Mouse (Mus musculus): ENCODE data around the gene Irgc1. TPM values are rescaled to one million over a fixed set of nuclear protein-coding genes. Genes with fewer than 3 reads are reported as not detected.

Irgc1 gene
- polyA plus RNA-seq, 1 experiment from 2014 or later: not detected

DNA sequence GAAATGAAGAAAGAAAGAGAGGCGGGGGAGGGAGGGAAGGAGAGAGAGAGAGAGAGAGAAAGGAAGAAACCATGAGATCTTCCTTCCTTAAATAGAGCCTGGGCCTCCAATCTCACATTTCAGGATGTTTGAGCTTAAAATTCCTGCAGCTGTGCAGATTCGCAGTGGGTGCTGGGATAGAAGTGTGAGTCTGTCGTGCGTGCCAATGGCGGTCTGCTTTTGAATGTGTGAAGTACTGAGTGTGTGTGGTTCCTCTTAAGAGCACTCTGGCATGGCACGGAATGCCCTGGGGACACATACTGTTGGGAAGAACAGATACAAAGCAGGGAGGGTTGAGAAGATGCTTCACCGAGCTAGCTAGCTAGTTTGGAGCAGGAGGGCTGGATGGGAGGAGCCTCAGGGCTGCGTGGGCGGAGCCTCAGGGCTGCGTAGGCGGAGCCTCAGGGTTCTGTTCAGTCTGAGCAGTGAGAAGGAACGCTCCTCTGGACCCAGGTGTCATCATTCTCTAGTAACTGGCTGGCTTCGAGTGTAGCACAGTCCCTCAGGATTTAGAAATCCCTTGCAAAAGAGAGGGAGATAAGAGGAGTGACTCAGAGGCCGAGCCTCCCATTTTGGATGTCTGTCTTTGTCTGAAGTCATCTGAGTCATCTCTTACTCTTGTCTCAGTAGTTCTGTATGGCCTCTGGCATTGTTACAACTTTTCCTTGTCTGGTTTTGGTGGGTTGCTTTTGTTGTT is 3.1 kb downstream of the Irgc1 start:
- 69% methylated on average over 14 of the region's 14 CpGs for WGBS
- Histone ChIP-seq H3K9me3 (replicated peaks; ENCODE audit: control insufficient read depth, low read length, poor library complexity, severe bottlenecking) (no peaks in the 10 kb centered on the region), H3K4me2 (ENCODE audit: low read length) (no peak overlapping the region), H3K4me1 (ENCODE audit: control insufficient read depth, insufficient read depth, low read length) (no peaks in the 10 kb centered on the region), H3K9ac (ENCODE audit: low read depth, low read length) (no peak overlapping the region), H3K27me3 (ENCODE audit: control insufficient read depth, insufficient read depth, low read depth, low read length) (no peaks in the 10 kb centered on the region), H3K4me3 (ENCODE audit: low read depth, low read length) (no peak overlapping the region), H3K36me3 (ENCODE audit: control insufficient read depth, insufficient read depth, low read length) (no peaks in the 10 kb centered on the region), H3K27ac (ENCODE audit: low read length) (no peak overlapping the region)
- ATAC-seq: no peak

DNA sequence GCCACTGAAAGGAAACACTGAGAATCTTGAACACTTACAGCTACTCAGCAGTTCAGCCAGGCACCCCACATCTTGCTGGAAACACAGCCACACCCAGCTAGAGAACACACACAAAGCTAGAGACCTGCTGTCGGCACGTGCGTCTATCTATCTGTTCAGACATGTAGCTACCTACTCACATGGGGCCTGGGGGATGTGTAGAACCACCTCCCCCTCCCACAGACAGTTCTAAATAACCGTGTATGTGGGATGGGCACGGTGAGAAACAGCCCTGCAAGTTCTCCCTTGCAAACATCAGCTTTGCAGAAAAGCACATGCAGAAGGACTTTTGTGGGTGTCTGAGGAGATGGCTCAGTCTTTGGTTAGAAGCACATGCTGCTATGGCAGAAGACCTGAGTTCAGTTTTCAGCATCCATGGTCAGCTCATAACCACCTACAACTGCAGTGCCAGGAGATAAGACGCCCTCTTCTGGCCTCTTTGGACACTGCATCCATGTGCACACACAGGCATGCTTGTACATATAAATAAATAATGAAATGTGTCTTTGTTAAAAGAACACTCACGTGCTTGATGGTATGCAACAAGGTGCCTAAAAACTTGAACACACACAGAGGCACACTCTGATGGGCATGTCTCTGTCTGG is 5.3 kb downstream of the Irgc1 start:
- no peak for ATAC-seq
- 70% methylated on average over 7 of the region's 7 CpGs for WGBS
- Histone ChIP-seq H3K4me3 (ENCODE audit: low read depth, low read length) (no peak overlapping the region), H3K27me3 (ENCODE audit: control insufficient read depth, insufficient read depth, low read depth, low read length) (no peaks in the 10 kb centered on the region), H3K4me1 (ENCODE audit: control insufficient read depth, insufficient read depth, low read length) (no peaks in the 10 kb centered on the region), H3K27ac (ENCODE audit: low read length) (no peak overlapping the region), H3K9me3 (replicated peaks; ENCODE audit: control insufficient read depth, low read length, poor library complexity, severe bottlenecking) (no peaks in the 10 kb centered on the region), H3K36me3 (ENCODE audit: control insufficient read depth, insufficient read depth, low read length) (no peaks in the 10 kb centered on the region), H3K4me2 (ENCODE audit: low read length) (no peak overlapping the region), H3K9ac (ENCODE audit: low read depth, low read length) (no peak overlapping the region)

DNA sequence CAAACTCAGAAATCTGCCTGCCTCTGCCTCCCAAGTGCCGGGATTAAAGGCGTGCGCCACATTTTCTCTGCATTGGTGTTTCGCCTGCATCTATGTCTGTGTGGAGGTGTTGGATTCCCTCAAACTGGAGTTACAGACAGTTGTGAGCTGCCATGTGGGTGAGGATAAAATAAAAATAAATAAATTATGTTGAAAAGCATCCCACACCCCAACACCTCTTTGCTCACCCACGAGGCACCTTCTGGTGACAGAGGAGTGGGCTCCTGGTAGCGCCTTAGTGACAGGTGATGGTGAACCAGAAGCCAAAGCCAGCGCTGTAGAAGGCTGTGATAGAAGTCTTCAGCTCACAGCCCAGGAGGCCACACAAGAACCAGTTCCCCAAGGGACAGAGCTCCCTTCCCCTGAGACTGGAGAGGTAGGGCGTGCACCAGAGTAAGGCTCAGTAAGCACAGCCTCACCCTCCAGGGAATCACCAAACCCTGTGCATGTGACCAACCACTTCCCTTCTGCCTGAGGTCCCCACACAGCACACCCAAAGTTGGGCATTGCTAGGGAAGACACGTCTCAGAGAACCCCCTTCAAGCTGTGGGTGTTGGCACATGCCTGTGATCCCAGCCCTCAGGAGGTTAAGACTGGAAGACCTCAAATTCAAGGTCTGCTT is 6.7 kb downstream of the Irgc1 start:
- Histone ChIP-seq H3K4me1 (ENCODE audit: control insufficient read depth, insufficient read depth, low read length) (no peaks in the 10 kb centered on the region), H3K9me3 (replicated peaks; ENCODE audit: control insufficient read depth, low read length, poor library complexity, severe bottlenecking) (no peaks in the 10 kb centered on the region), H3K27me3 (ENCODE audit: control insufficient read depth, insufficient read depth, low read depth, low read length) (no peaks in the 10 kb centered on the region), H3K27ac (ENCODE audit: low read length) (no peak overlapping the region), H3K4me3 (ENCODE audit: low read depth, low read length) (no peak overlapping the region), H3K9ac (ENCODE audit: low read depth, low read length) (no peak overlapping the region), H3K4me2 (ENCODE audit: low read length) (no peak overlapping the region), H3K36me3 (ENCODE audit: control insufficient read depth, insufficient read depth, low read length) (no peaks in the 10 kb centered on the region)
- 94% methylated on average over 9 of the region's 9 CpGs for WGBS
- no peak for ATAC-seq

DNA sequence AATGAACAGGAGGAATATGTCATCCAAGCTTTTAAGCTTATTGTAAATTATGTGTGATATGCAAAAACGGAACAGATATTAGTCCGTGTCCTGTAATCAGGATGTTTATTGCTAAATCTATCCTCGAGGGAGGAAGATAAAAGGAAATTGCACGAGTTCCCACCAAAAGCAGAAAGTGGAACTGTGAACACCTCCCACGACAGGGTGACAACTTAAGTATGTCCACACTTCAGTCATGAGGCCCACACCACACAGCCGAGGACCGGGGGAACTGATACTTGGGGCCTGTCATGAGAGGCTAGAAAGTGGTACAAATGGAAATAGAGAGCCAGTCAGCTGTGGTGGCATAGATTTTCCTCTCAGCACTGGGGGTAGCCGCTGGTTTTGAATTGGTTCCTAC is 9.8 kb downstream of the Irgc1 start:
- Histone ChIP-seq H3K36me3 (ENCODE audit: control insufficient read depth, insufficient read depth, low read length) (no peaks in the 10 kb centered on the region), H3K4me2 (ENCODE audit: low read length) (no peak overlapping the region), H3K9me3 (replicated peaks; ENCODE audit: control insufficient read depth, low read length, poor library complexity, severe bottlenecking) (no peaks in the 10 kb centered on the region), H3K4me1 (ENCODE audit: control insufficient read depth, insufficient read depth, low read length) (no peaks in the 10 kb centered on the region), H3K9ac (ENCODE audit: low read depth, low read length) (no peak overlapping the region), H3K27me3 (ENCODE audit: control insufficient read depth, insufficient read depth, low read depth, low read length) (no peaks in the 10 kb centered on the region), H3K4me3 (ENCODE audit: low read depth, low read length) (no peak overlapping the region), H3K27ac (ENCODE audit: low read length) (no peak overlapping the region)
- 78% methylated on average over 8 of the region's 8 CpGs for whole genome bisulfite sequencing
- no peak for ATAC-seq

DNA sequence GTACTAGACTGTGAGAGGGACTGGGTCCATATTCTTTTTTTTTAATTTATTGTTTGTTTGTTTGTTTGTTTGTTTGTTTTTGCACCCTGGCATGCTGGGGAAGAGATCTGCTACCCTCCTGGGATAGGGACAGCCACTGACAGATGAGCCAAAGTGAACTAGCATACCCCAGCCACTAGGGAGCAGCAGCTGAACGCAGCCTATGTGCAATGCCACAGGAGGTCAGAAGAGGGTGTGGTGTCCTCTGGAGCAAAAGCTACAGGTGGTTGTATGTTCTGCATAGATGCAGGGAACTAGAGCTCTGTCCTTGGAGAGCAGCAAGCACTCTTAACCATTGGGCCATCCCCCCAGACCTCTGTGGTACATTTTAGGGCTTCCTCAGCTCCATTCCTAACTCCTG is 10.3 kb downstream of the Irgc1 start:
- ATAC-seq: no peak
- Histone ChIP-seq H3K4me2 (ENCODE audit: low read length) (no peak overlapping the region), H3K4me3 (ENCODE audit: low read depth, low read length) (no peak overlapping the region), H3K9ac (ENCODE audit: low read depth, low read length) (no peak overlapping the region), H3K36me3 (ENCODE audit: control insufficient read depth, insufficient read depth, low read length) (no peaks in the 10 kb centered on the region), H3K4me1 (ENCODE audit: control insufficient read depth, insufficient read depth, low read length) (no peaks in the 10 kb centered on the region), H3K9me3 (replicated peaks; ENCODE audit: control insufficient read depth, low read length, poor library complexity, severe bottlenecking) (no peaks in the 10 kb centered on the region), H3K27me3 (ENCODE audit: control insufficient read depth, insufficient read depth, low read depth, low read length) (no peaks in the 10 kb centered on the region), H3K27ac (ENCODE audit: low read length) (no peak overlapping the region)
- 18% methylated on average over 1 of the region's 1 CpGs for WGBS

DNA sequence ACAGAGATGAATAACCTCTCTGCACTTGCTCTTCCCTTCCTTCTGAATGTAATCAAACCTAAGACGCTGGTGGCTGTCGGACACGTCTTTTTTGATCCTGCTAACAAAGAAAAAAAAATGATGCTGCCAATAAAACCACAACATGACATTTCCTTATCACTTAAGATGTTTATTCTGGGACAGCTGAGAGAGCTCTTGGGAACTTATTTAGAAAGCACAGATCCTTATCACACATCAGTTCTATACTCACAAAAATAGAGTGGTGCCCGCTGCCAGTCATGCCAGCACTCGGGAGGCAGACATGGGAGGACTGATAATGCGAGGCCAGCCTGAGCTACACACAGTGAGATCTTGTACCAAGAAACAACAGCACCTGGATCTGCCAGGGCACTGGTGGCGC is 12.2 kb downstream of the Irgc1 start:
- Histone ChIP-seq H3K27me3 (ENCODE audit: control insufficient read depth, insufficient read depth, low read depth, low read length) (no peaks in the 10 kb centered on the region), H3K27ac (ENCODE audit: low read length) (no peak overlapping the region), H3K4me2 (ENCODE audit: low read length) (no peak overlapping the region), H3K4me1 (ENCODE audit: control insufficient read depth, insufficient read depth, low read length) (no peaks in the 10 kb centered on the region), H3K36me3 (ENCODE audit: control insufficient read depth, insufficient read depth, low read length) (no peaks in the 10 kb centered on the region), H3K4me3 (ENCODE audit: low read depth, low read length) (no peak overlapping the region), H3K9me3 (replicated peaks; ENCODE audit: control insufficient read depth, low read length, poor library complexity, severe bottlenecking) (no peaks in the 10 kb centered on the region), H3K9ac (ENCODE audit: low read depth, low read length) (no peak overlapping the region)
- WGBS: 74% methylated on average over 7 of the region's 7 CpGs
- ATAC-seq: no peak

DNA sequence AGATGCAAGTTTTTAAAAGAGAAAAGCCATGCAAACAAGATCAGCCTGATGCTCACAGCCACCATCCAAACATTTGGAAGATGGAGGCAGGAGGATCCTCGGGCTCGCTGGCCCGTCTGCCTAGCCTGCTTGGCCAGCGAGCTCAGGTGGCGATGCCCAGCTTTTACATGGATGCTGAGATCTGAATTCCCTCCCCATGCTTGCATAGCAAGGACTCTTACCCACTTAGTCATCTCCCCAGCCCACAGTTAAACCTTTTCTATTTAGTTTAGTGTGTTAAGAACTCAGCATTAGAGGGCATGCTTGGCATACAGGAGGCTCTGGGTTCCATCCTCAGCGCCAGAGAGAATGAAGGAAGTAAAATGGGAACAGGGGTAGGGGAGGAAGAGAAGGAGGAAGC is 12.9 kb downstream of the Irgc1 start:
- Histone ChIP-seq H3K4me3 (ENCODE audit: low read depth, low read length) (no peak overlapping the region), H3K27me3 (ENCODE audit: control insufficient read depth, insufficient read depth, low read depth, low read length) (no peaks in the 10 kb centered on the region), H3K4me2 (ENCODE audit: low read length) (no peak overlapping the region), H3K4me1 (ENCODE audit: control insufficient read depth, insufficient read depth, low read length) (no peaks in the 10 kb centered on the region), H3K36me3 (ENCODE audit: control insufficient read depth, insufficient read depth, low read length) (no peaks in the 10 kb centered on the region), H3K9me3 (replicated peaks; ENCODE audit: control insufficient read depth, low read length, poor library complexity, severe bottlenecking) (no peaks in the 10 kb centered on the region), H3K9ac (ENCODE audit: low read depth, low read length) (no peak overlapping the region), H3K27ac (ENCODE audit: low read length) (no peak overlapping the region)
- ATAC-seq: no peak
- WGBS: 81% methylated on average over 6 of the region's 6 CpGs

DNA sequence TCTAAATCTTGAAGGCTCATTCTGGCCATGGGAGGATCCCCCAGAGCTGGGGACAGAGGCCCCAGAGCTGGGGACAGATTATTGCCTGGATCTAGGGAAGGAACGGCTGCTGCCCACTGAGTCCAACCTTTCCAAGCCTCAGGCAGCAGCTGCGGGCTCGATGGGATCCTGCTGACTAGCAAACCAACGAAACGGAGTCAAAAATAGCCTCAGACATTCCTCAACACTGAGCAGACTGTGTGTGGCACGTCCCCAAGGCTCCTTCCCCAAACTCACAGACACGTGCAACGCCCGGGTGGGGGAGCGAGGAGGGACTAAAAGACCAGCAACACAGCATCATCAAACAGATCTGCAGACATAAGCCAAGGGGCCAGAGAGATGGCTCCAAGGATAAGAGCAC is 14.1 kb downstream of the Irgc1 start:
- no peak for ATAC-seq
- H3K4me1 ChIP-seq (ENCODE audit: control insufficient read depth, insufficient read depth, low read length): no peaks in the 10 kb centered on the region
- WGBS: 76% methylated on average over 10 of the region's 10 CpGs

DNA sequence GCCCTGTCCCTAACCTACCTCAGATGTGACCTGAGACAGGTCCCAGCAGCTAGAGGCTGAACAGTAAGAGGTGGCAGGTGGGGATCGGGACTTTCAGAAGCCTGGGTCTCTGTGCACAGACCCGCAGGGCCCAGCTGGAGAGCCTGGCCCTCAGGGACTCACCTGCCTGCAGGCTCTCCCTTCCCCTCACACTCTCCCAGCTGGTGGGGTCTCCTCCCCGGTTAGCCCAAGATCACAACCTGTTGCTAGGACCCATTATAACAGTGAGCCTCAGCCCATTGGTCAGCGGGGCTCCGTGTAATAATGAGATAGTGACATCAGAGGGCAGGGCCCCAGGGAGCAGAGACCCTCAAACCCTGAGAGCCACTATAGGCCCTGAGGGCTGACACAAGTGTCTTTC is 16.8 kb downstream of the Irgc1 start:
- WGBS: 78% methylated on average over 5 of the region's 5 CpGs

More for the DNA sequence above, 14.1 kb downstream of the Irgc1 start:
- Histone ChIP-seq H3K9ac (ENCODE audit: low read depth, low read length) (no peak overlapping the region), H3K9me3 (replicated peaks; ENCODE audit: control insufficient read depth, low read length, poor library complexity, severe bottlenecking) (no peaks in the 10 kb centered on the region), H3K4me3 (ENCODE audit: low read depth, low read length) (no peak overlapping the region), H3K27me3 (ENCODE audit: control insufficient read depth, insufficient read depth, low read depth, low read length) (no peaks in the 10 kb centered on the region), H3K36me3 (ENCODE audit: control insufficient read depth, insufficient read depth, low read length) (no peaks in the 10 kb centered on the region), H3K4me2 (ENCODE audit: low read length) (no peak overlapping the region), H3K27ac (ENCODE audit: low read length) (no peak overlapping the region)

More for the DNA sequence above, 16.8 kb downstream of the Irgc1 start:
- no peak overlapping the region for H3K4me3 ChIP-seq (ENCODE audit: low read depth, low read length)
- no peak overlapping the region for H3K27ac ChIP-seq (ENCODE audit: low read length)
- no peaks in the 10 kb centered on the region; the same call in 1 of the 2 replicates for H3K9me3 ChIP-seq (replicated peaks; ENCODE audit: control insufficient read depth, low read length, poor library complexity, severe bottlenecking)
- no peaks in the 10 kb centered on the region for H3K4me1 ChIP-seq (ENCODE audit: control insufficient read depth, insufficient read depth, low read length)
- no peak for ATAC-seq
- no peak overlapping the region for H3K9ac ChIP-seq (ENCODE audit: low read depth, low read length)
- H3K27me3 ChIP-seq (ENCODE audit: control insufficient read depth, insufficient read depth, low read depth, low read length): no peaks in the 10 kb centered on the region
- H3K36me3 ChIP-seq (ENCODE audit: control insufficient read depth, insufficient read depth, low read length): no peaks in the 10 kb centered on the region
- H3K4me2 ChIP-seq (ENCODE audit: low read length): no peak overlapping the region

All from midbrain, embryonic 16.5 days (tissue).